Mouse (Mus musculus): ENCODE measurements around the gene Gm20388.
A peak's percentile ranks its signal among the peaks of the same experiment; 100 is the strongest.
"Not testable (repeated sequence)": the region's sequence is repeated elsewhere in the genome, so short reads cannot be mapped to it uniquely, and the experiment has no call there.

Gene Gm20388

GRCm38 (mm10) chr8:123960056-123960455, 4049.4 kb downstream of the Gm20388 start:
- DNase-seq: no peak

GRCm38 (mm10) chr8:123960556-123960955, 4049.9 kb downstream of the Gm20388 start:
- DNase-seq: not testable (repeated sequence)

GRCm38 (mm10) chr8:123961371-123961770, 4050.7 kb downstream of the Gm20388 start:
- no peak for DNase-seq

GRCm38 (mm10) chr8:123966896-123967295, 4056.3 kb downstream of the Gm20388 start:
- DNase-seq: no peak

GRCm38 (mm10) chr8:123973495-123973894, 4062.9 kb downstream of the Gm20388 start:
- DNase-seq: no peak

GRCm38 (mm10) chr8:123977499-123977898, 4066.9 kb downstream of the Gm20388 start:
- DNase-seq: no peak

- DNase-seq: peak; percentile 80
These were observed 4067.7 kb downstream of the Gm20388 start for GRCm38 (mm10) chr8:123978166-123978838.

- no peak for DNase-seq
These were observed 4068.3 kb downstream of the Gm20388 start for GRCm38 (mm10) chr8:123978926-123979325.

GRCm38 (mm10) chr8:123980239-123980638, 4069.6 kb downstream of the Gm20388 start:
- no peak for DNase-seq

- peak; percentile 19 for DNase-seq
These were observed 4071.0 kb downstream of the Gm20388 start for GRCm38 (mm10) chr8:123981674-123982073.

GRCm38 (mm10) chr8:123982291-123982793, 4071.7 kb downstream of the Gm20388 start:
- no peak for DNase-seq

- DNase-seq: peak; percentile 94
These were observed 4072.3 kb downstream of the Gm20388 start, which contains the start of gene Abcb10 for GRCm38 (mm10) chr8:123982826-123983400. TSS of gene Abcb10 (minus strand) at chr8:123983122.

GRCm38 (mm10) chr8:123988605-123989038, 4078.0 kb downstream of the Gm20388 start:
- DNase-seq: no peak

GRCm38 (mm10) chr8:123989128-123989527, 4078.5 kb downstream of the Gm20388 start:
- no peak for DNase-seq

- no peak for DNase-seq
These were observed 4079.8 kb downstream of the Gm20388 start for GRCm38 (mm10) chr8:123990277-123991049.

GRCm38 (mm10) chr8:123992587-123992986, 4081.9 kb downstream of the Gm20388 start:
- peak; percentile 26 for DNase-seq

- no peak for DNase-seq
These were observed 4083.0 kb downstream of the Gm20388 start for GRCm38 (mm10) chr8:123993597-123993996.

GRCm38 (mm10) chr8:123993997-123994396, 4083.4 kb downstream of the Gm20388 start:
- no peak for DNase-seq

- no peak for DNase-seq
These were observed 4088.9 kb downstream of the Gm20388 start for GRCm38 (mm10) chr8:123999568-123999967.

- DNase-seq: no peak
These were observed 4092.0 kb downstream of the Gm20388 start for GRCm38 (mm10) chr8:124002546-124003108.

- DNase-seq: no peak
These were observed 4097.2 kb downstream of the Gm20388 start for GRCm38 (mm10) chr8:124007829-124008228.

- DNase-seq: no peak
These were observed 4100.9 kb downstream of the Gm20388 start for GRCm38 (mm10) chr8:124011580-124011979.

- DNase-seq: no peak
These were observed 4101.4 kb downstream of the Gm20388 start for GRCm38 (mm10) chr8:124011989-124012586.
